Mouse (Mus musculus): ENCODE results near the gene Uba7.
A peak's percentile ranks its signal among the peaks of the same experiment; 100 is the strongest.
"Not testable (repeated sequence)": the region's sequence is repeated elsewhere in the genome, so short reads cannot be mapped to it uniquely, and the experiment has no call there.

Gene Uba7

GRCm38 (mm10) chr9:107993013-107993412 is 17.7 kb downstream of the Uba7 start:
- DNase-seq (ENCODE audit: low spot score) = no peak

GRCm38 (mm10) chr9:107994464-107994863 is 19.2 kb downstream of the Uba7 start:
- no peak for DNase-seq (ENCODE audit: low spot score)

GRCm38 (mm10) chr9:107995513-107995912 is 20.2 kb downstream of the Uba7 start:
- DNase-seq (ENCODE audit: low spot score) = no peak

GRCm38 (mm10) chr9:107996049-107996448 is 20.7 kb downstream of the Uba7 start, which contains the start of gene Gm20662:
Gene Gm20662 (plus strand): TSS chr9:107996349.
- no peak for DNase-seq (ENCODE audit: low spot score)

GRCm38 (mm10) chr9:108001922-108002770 is 26.8 kb downstream of the Uba7 start, which contains the start of gene Ip6k1:
Gene Ip6k1 (plus strand): TSS chr9:108002501.
- DNase-seq (ENCODE audit: low spot score) = peak; percentile 100

- DNase-seq (ENCODE audit: low spot score) = no peak
These were observed 27.6 kb downstream of the Uba7 start for GRCm38 (mm10) chr9:108002778-108003530.

- DNase-seq (ENCODE audit: low spot score) = no peak
These were observed 28.2 kb downstream of the Uba7 start for GRCm38 (mm10) chr9:108003531-108003890.

- no peak for DNase-seq (ENCODE audit: low spot score)
These were observed 32.7 kb downstream of the Uba7 start for GRCm38 (mm10) chr9:108008041-108008440.

GRCm38 (mm10) chr9:108010385-108010784 is 35.1 kb downstream of the Uba7 start:
- DNase-seq (ENCODE audit: low spot score) = no peak

GRCm38 (mm10) chr9:108013577-108013976 is 38.3 kb downstream of the Uba7 start:
- not testable (repeated sequence) for DNase-seq (ENCODE audit: low spot score)

GRCm38 (mm10) chr9:108017127-108017526 is 41.8 kb downstream of the Uba7 start:
- peak; percentile 29 for DNase-seq (ENCODE audit: low spot score)

- DNase-seq (ENCODE audit: low spot score) = no peak
These were observed 45.4 kb downstream of the Uba7 start for GRCm38 (mm10) chr9:108020741-108021140.

- no peak for DNase-seq (ENCODE audit: low spot score)
These were observed 47.9 kb downstream of the Uba7 start for GRCm38 (mm10) chr9:108023216-108023615.

GRCm38 (mm10) chr9:108026584-108026983 is 51.3 kb downstream of the Uba7 start:
- DNase-seq (ENCODE audit: low spot score) = no peak

- no peak for DNase-seq (ENCODE audit: low spot score)
These were observed 52.6 kb downstream of the Uba7 start for GRCm38 (mm10) chr9:108027867-108028266.

- no peak for DNase-seq (ENCODE audit: low spot score)
These were observed 56.8 kb downstream of the Uba7 start for GRCm38 (mm10) chr9:108032126-108032525.

All from left cerebral cortex, adult 11 months (tissue).